Mouse (Mus musculus): ENCODE measurements around the gene Itpkb.

- no peak for TF ChIP-seq CTCF (IDR thresholded peaks at IDR 0.05 in 2 of 3, conservative IDR thresholded peaks at IDR 0.05 in 1 of 3; ENCODE audit: control insufficient read depth in 1 of 3, insufficient read depth in 1 of 3, low read depth in 2 of 3, low read length in 3 of 3, poor library complexity in 1 of 3, severe bottlenecking in 1 of 3)
- no peak for TF ChIP-seq GATA1 (IDR thresholded peaks at IDR 0.05; ENCODE audit: low read depth, low read length)
- no peak for TF ChIP-seq POLR2A (IDR thresholded peaks at IDR 0.05; ENCODE audit: control insufficient read depth in 1 of 2, insufficient read depth in 1 of 2, low read depth in 1 of 2, low read length in 2 of 2, poor library complexity in 1 of 2)
- TF ChIP-seq POLR2AphosphoS5 (IDR thresholded peaks at IDR 0.05; ENCODE audit: borderline replicate concordance, low read depth, low read length) = no peak
- TF ChIP-seq RCOR1 (IDR thresholded peaks at IDR 0.05; ENCODE audit: low read depth, low read length) = no peak
- TF ChIP-seq MAX (IDR thresholded peaks at IDR 0.05; ENCODE audit: low read length) = no peak
- TF ChIP-seq UBTF (IDR thresholded peaks at IDR 0.05; ENCODE audit: borderline replicate concordance, insufficient read depth, low read depth, low read length) = no peak
- TF ChIP-seq POLR2AphosphoS2 (IDR thresholded peaks at IDR 0.05; ENCODE audit: low read length) = no peak
- no peak for TF ChIP-seq GABPA (IDR thresholded peaks at IDR 0.05; ENCODE audit: low read depth, low read length)
- no peak for TF ChIP-seq USF2 (IDR thresholded peaks at IDR 0.05; ENCODE audit: borderline replicate concordance in 1 of 2, insufficient read depth in 1 of 2, low read depth in 1 of 2, low read length in 2 of 2)
- no peak for TF ChIP-seq HCFC1 (IDR thresholded peaks at IDR 0.05; ENCODE audit: low read depth, low read length)
- no peak for TF ChIP-seq E2F4 (IDR thresholded peaks at IDR 0.05; ENCODE audit: borderline replicate concordance, low read depth, low read length)
- no peak for TF ChIP-seq MAZ (IDR thresholded peaks at IDR 0.05; ENCODE audit: low read depth, low read length)
- TF ChIP-seq EP300 (IDR thresholded peaks at IDR 0.05; ENCODE audit: low read depth in 1 of 2, low read length in 2 of 2) = no peak
These were observed 3.3 kb downstream of the Itpkb start for GRCm38 (mm10) chr1:180333588-180333987.

All from MEL (cell line).